Mouse (Mus musculus) neutrophil, adult 59 days (primary cell): ENCODE data around the gene Nadk2. TPM values are rescaled to one million over a fixed set of nuclear protein-coding genes. Genes with fewer than 3 reads are reported as not detected.

Source experiments
- total RNA-seq, 2 experiments: library from RNA; stranded (reverse); gene quantifications; 1 replicate in 1 of 2; 2 replicates in 1 of 2; pipeline ENCODE4 v1.2.4; 2023

The Nadk2 gene
- 10 to 100 TPM; 27.6 to 34.0 TPM for total RNA-seq

DNA sequence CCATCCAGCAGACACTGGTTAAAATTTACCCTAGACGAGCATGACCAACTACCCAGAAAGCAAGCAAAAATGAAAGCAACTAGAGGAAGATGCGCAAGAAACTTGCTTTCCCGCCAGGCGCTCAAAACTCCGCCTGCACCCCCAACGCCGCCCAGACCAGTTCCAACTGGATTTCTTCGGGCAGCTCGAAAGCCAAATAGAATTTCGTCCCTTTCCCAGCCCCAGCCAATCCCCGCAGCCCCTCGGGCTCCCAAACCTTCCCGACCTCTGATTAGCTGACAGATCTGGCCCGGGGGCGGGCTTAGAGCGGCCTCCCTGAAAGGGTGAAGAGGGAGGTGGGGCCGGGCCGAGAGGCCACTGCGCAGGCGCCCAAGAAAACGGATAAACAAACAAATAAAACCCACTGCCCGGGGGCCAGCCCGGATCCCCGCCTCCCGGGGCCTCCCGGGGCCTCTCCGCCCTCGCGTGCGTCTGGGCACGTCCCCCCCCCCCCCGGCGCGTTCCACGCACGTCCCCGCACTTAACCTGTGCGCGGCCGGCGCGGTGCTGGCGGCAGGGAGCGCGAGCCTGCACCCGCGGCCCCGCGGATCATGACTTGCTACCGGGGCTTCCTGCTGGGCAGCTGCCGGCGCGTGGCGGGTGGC lies at the start of gene Nadk2:
TSS of gene Nadk2 (plus strand) at position 349 of the 644 bp plus-strand sequence.

GRCm38 (mm10) chr15:9140252-9140680 lies 69.2 kb downstream of the Nadk2 start, which contains the start of gene Lmbrd2:
TSS of gene Lmbrd2 (plus strand) at chr15:9140550.

DNA sequence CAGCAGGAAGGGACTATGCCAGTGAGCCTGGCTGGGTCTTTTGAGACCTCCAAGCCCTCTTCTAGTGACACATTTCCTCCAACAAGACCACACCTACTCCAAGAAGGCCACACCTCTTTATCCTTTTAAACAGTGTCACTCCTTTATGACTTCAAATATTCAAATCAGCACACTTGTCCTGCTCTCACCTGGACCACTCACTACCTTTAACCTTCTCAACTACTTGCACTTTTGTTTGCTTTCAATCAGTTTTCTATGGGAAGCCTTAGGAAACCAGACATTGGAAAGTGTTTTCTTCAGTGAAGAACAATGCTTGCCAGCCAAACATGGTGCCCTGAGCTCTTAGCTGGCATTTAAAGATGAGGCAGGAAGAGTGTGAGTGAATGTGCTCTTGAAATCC lies 84.3 kb downstream of the Nadk2 start, which contains the start of gene Skp2:
TSS of gene Skp2 (minus strand) at position 101 of the 400 bp plus-strand sequence.

Other genes with a start within 250 kb of the Nadk2 start
- under 1 TPM in 1 of 2 experiments, not detected in 1; 0.09 TPM for gene Ranbp3l, start 103.3 kb upstream of the Nadk2 start, total RNA-seq
- gene Lmbrd2, start 69.3 kb downstream of the Nadk2 start, total RNA-seq: 10 to 100 TPM in 1 of 2 experiments, 1 to 10 TPM in 1; 6.3 to 12.1 TPM
- 1 to 10 TPM; 5.8 to 6.8 TPM for gene Skp2, start 84.2 kb downstream of the Nadk2 start, total RNA-seq
- not detected for gene Ugt3a1, start 205.6 kb downstream of the Nadk2 start, total RNA-seq